Mouse (Mus musculus) right cerebral cortex, adult 18-20 months (tissue): ENCODE results near the gene Wtap.
"Not testable (repeated sequence)": the region's sequence is repeated elsewhere in the genome, so short reads cannot be mapped to it uniquely, and the experiment has no call there.

ENCODE experiments used
- DNase-seq: peaks from one replicate; pipeline ENCODE4 v3.0.0; 2022; ENCODE audit warnings: mixed read lengths

Wtap gene

GRCm38 (mm10) chr17:12960331-12960873 lies 33.6 kb downstream of the Wtap start, which contains the start of gene Acat2:
TSS of gene Acat2 (minus strand) at chr17:12960747.
- peak; percentile 96 for DNase-seq

DNA sequence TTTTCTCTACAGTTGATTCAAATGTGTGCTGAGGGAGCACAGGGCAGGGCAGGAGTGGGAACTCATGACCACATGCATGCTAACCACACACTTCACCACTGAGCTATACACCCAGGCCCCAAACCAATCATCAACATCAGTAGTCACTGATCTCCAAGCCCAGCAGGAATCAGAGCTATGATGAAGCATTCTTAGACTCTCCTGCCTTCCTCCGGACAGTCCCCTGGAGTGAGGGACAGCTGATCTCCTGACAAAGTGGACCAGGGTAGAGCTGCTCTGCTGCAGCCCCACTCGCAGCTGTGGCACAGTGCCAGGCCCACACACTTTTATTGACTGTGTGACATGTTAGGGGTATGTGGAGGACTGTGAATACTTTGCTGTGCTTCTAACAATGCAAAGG lies 34.6 kb downstream of the Wtap start:
- not testable (repeated sequence) for DNase-seq

- no peak for DNase-seq
Observed at GRCm38 (mm10) chr17:12956664-12957063, 37.3 kb downstream of the Wtap start.

GRCm38 (mm10) chr17:12949669-12950068 lies 44.3 kb downstream of the Wtap start:
- DNase-seq: no peak

DNA sequence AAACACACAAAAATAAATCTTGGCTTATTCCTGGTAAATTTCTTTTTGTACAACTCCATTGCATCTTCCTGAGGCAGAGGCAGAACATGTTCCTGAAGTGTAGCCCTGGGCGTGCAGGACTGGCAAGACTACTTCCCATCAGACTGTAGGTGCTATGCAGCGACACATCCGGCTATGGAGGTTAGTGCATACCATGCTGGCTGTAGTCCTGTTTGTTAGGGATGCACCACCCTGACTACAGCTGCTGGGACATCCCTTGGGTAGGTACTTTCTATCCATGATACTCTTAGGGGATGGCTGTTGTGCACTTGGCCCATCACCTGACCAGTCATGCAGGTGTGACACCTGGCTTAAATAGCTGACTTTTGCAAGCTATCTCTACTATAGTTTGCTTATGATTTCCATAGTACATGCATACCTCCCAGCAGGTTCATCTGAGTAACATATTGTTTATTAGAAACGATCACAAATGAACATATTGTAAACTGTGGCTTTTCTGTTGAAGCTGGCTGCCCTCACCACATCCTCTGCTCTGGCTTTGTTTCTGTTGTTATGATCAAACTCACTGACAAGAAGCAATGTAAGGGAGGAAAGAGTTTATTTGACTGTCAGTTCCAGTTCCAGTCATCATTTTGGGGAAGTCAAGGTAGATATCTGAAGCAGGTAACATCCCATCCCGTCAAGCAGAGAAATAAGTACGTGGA lies 51.4 kb downstream of the Wtap start:
- DNase-seq: no peak

DNA sequence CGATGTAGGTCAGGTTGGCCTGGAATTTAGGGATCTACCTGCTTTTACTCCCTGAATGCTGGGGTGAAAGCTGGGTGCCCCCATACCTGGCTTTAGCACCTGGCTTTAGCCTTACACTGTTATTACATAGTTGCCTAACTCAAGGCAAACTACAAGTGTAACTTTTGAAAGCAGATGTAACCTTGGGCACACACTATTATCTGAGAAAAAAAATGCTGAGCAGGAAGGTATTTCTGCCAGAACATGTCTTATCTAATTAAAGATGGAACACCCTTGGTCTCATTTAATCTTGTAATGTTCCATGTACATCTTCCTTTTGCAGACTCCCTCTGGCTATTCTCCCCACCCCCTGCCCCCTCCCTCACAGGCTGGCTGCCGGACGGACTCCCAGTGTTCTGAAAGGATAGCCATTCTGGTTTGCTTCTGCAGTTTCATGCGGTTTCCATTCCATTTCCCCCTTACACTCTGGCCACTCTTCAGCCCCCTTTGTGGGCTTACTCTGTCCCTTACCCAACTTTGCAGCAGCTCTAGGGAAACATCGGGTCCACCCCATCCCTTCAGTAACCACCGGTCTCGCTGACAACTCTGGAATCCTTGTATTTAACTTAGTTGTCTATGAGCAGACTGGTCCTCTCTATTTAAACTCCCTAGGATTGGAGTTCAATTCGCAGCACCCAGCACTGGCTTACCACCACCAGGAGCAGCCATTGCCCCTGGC lies 52.3 kb downstream of the Wtap start:
- DNase-seq: no peak

DNA sequence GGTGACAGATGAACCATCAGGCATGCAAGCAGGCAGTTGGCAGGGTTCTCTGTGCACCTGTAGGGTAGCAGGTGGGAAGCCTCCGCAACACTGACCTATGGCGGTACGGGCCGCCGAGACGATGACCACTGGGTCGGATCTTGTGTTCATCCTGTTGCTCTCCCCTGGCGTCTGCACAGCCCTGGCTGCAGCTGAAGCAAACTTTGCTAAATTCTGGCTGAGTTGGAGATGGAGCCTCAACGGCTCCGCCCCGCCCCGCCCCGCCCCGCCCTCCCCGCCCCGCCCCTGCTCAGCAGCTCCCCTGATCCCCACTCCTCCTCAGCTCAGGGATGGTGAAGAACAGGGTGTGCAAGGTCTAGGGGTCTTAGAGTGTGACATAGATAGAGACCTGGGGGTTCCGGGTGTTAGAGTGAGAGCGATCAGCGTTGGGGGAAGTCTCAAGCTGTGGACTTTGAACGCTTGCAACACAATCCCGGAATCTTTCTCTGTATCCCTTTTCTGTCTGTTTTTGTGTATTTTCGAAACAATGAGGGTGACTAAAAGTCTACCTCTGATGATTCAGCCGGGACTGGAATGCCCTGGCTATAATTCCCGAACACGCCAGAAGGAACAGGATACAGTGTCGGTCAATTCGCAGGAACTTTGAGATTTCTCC lies 53.7 kb downstream of the Wtap start, which contains the start of gene Acat3:
Acat3 (minus strand) TSS at position 450 of the 655 bp plus-strand sequence.
- DNase-seq: no peak

DNA sequence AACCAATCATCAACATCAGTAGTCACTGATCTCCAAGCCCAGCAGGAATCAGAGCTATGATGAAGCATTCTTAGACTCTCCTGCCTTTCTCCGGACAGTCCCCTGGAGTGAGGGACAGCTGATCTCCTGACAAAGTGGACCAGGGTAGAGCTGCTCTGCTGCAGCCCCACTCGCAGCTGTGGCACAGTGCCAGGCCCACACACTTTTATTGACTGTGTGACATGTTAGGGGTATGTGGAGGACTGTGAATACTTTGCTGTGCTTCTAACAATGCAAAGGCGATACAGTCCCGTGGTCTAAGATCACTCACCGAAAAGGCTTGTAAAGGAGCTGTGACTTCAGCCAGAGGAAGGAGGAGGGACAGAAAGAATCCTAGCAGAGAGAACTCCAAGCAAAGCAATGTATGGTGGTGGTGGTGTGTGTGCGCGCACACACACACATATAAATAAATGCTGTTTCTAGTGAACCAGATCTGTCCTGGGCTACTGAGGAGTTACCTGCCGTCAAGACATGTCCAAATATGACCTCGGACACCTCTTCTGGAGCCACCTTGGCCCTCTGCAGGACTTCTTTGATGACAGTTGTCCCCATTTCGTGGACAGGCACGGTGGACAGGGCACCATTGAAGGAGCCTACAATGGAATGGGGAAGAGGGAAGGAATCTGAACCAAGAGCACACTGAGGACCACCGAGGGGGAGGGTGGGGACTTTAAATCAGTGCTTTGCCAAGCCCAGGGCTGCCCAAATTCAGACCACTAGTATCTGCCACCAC lies 54.4 kb downstream of the Wtap start:
- not testable (repeated sequence) for DNase-seq

DNA sequence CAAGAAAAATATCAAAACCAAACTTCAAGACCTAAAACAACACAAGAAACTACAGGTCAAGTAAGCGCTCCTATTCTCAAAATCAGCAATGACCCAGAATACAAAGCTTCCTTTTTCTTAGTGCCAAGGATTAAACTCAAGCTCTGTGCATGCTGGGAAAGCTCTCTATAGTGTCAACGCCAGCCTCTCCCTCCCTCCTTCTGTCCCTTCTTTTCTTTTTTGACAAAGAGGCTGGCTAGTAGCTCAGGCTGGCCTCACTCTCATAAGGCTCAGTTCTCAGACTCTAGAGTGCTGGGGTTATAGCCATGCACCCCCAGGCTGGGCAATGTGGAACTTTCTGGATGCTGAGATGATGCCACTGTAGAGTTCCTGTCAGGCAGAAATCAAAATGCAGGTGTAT lies 55.9 kb downstream of the Wtap start:
- DNase-seq: no peak

- no peak for DNase-seq
Observed at GRCm38 (mm10) chr17:12937412-12937970, 56.5 kb downstream of the Wtap start.

DNA sequence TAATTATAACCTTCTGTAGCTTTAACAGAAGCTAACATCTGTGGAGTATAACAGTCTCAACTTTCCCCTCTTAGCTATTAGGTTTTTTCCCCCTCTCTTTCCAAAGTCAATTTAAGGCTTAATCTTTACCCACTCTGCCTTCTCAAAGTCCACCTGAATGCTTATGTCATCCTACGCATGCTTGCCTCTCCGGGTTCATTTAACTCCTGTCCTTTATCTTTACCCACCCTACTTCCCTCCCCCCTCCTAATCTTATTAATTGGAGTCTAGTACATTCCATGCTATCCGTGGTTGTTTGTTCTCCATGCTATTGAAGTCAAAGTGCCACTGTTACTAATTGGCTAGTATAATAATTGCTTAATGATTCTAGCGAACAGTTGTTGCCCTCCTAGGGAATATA lies 58.2 kb downstream of the Wtap start:
- DNase-seq: no peak

DNA sequence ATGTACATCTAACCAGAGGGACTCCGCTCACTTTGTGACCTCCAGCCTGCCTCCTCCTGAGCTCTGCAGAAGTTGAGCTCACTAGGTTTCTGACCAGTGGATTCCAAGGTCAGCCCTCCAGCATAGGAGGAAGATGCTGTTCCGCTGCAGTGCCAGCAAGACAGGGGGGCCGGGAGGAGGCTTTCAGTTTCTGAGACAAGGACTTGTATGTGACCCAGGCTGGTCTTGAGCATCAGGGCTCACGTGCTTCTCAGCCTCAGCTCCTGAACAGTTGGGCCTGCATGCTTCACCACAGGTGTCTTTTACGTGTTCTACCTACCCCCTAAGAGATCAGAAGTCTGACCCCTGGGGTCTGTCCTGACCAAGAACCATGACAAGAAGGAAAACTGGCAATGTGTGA lies 62.4 kb downstream of the Wtap start:
- DNase-seq: not testable (repeated sequence)

DNA sequence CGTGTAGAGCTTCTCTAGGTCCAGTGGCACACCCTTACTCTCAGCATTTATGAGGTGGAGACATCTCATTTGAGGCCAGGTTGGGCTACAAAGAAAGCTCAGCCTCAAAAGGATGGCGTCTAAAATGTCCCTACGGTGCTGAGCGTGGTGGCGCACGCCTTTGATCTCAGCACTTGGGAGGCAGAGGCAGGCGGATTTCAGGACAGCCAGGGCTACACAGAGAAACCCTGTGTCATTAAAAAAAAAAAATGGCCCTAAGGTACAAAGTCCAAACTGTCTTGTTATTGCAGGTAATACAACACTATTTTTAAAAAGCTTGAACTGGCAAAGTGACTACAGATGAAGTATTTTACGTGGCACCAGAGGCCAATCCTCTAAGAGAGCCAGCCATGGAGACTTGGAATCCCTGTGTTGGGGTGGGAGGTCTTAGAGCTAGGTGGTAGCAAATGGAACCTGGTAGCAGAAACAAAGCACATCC lies 68.2 kb downstream of the Wtap start:
- no peak for DNase-seq

DNA sequence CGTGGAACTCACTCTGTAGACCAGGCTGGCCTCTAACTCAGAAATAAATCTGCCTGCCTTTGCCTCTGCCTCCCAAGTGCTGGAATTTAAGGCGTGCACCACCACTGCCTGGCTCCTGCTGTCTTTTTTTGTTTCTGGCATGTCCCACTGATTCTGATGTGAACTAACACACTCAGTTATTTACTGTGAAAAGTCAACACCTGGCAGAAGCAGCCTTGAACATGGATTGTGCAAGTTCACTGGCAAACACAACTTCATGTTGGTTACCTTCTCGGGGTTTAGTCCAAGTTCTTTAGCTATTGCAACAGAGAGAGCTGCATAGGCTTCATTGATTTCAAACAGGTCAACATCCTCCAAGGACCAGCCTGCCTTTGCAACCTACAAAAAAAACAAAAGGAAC lies 69.0 kb downstream of the Wtap start:
- no peak for DNase-seq

GRCm38 (mm10) chr17:12921073-12921472 lies 72.9 kb downstream of the Wtap start:
- no peak for DNase-seq
